Mouse (Mus musculus) layer of hippocampus, adult 8-10 months (tissue): Measurements from ENCODE around the gene Cd101. TPM values are rescaled to one million over a fixed set of nuclear protein-coding genes. Genes with fewer than 3 reads are reported as not detected.

Experiments
- DNase-seq, 2 experiments: peaks; one replicate each; pipeline ENCODE4 v3.0.0; 2022; ENCODE audit warnings: low spot score in 2 of 2
- total RNA-seq, 4 experiments: library from RNA; stranded (reverse); gene quantifications; 2 replicates each; pipeline ENCODE4 v1.2.4; 2022

Gene Cd101
- total RNA-seq, 4 experiments from 2014 or later = 0.14 to 1.1 (median 0.64) TPM

- no peak for DNase-seq
These were observed 24.0 kb downstream of the Cd101 start for GRCm38 (mm10) chr3:101005392-101005791.

GRCm38 (mm10) chr3:101003575-101004356 lies 25.6 kb downstream of the Cd101 start:
- no peak for DNase-seq

GRCm38 (mm10) chr3:100999732-101000131 lies 29.6 kb downstream of the Cd101 start:
- no peak for DNase-seq

GRCm38 (mm10) chr3:100998904-100999340 lies 30.4 kb downstream of the Cd101 start:
- DNase-seq = peak; percentile 28 to 69

- DNase-seq = peak in 1 of 2 experiments; percentile 16
These were observed 31.4 kb downstream of the Cd101 start for GRCm38 (mm10) chr3:100997785-100998570.

GRCm38 (mm10) chr3:100994252-100994651 lies 35.1 kb downstream of the Cd101 start:
- DNase-seq = no peak

- DNase-seq = no peak
These were observed 35.6 kb downstream of the Cd101 start for GRCm38 (mm10) chr3:100993718-100994117.

GRCm38 (mm10) chr3:100993158-100993557 lies 36.2 kb downstream of the Cd101 start:
- no peak for DNase-seq

- DNase-seq = no peak
These were observed 39.1 kb downstream of the Cd101 start for GRCm38 (mm10) chr3:100990231-100990630.

GRCm38 (mm10) chr3:100989417-100989816 lies 39.9 kb downstream of the Cd101 start:
- no peak for DNase-seq

- no peak for DNase-seq
These were observed 50.1 kb downstream of the Cd101 start for GRCm38 (mm10) chr3:100979290-100979689.

GRCm38 (mm10) chr3:100973906-100974305 lies 55.5 kb downstream of the Cd101 start:
- no peak for DNase-seq

GRCm38 (mm10) chr3:100969176-100969917 lies 60.0 kb downstream of the Cd101 start, which contains the start of gene Ttf2:
Ttf2 (minus strand) TSS chr3:100969663.
- DNase-seq = peak; percentile 83 to 85

GRCm38 (mm10) chr3:100963849-100964542 lies 65.4 kb downstream of the Cd101 start:
- peak; percentile 28 to 74 for DNase-seq

GRCm38 (mm10) chr3:100961501-100961900 lies 67.9 kb downstream of the Cd101 start:
- DNase-seq = no peak

- no peak for DNase-seq
These were observed 68.3 kb downstream of the Cd101 start for GRCm38 (mm10) chr3:100961007-100961406.

- no peak for DNase-seq
These were observed 74.7 kb downstream of the Cd101 start for GRCm38 (mm10) chr3:100954616-100955015.

GRCm38 (mm10) chr3:100951531-100951930 lies 77.8 kb downstream of the Cd101 start:
- DNase-seq = no peak

- DNase-seq = no peak
These were observed 82.1 kb downstream of the Cd101 start for GRCm38 (mm10) chr3:100947286-100947685.
